Mouse (Mus musculus): Measurements from ENCODE around the gene Tekt1.

DNA sequence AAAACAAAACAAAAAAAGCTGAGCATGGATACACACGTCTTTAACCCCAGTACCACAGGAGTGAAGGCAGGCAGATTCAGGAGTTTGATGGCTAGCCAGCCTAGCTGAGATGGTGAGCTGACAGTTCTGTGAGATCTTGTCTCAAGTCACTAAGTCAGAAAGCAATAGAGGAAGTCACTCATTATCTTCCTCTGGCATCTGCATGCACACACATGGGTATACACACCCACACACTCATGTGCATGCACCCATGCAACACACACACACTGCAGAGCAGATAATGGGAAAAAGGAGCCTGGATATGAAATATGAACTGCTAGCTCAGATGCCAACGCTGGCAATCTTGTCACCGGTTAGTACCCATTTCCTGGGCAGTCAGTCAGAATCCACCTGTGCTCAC, 31.0 kb upstream of the Tekt1 start:
- TF ChIP-seq CTCF (IDR thresholded peaks at IDR 0.05; ENCODE audit: control insufficient read depth, insufficient read depth, low read length) (no peak), POLR2A (IDR thresholded peaks at IDR 0.05; ENCODE audit: borderline replicate concordance, control insufficient read depth, low read depth, low read length) (no peak)

Data from bone marrow, adult 2 months (tissue).